Mouse (Mus musculus): ENCODE results near the gene Dmap1.

GRCm38 (mm10) chr4:117666054-117666453 is 16.0 kb downstream of the Dmap1 start:
- no peak for TF ChIP-seq CTCF (IDR thresholded peaks at IDR 0.05 in 2 of 3, conservative IDR thresholded peaks at IDR 0.05 in 1 of 3; ENCODE audit: control insufficient read depth in 1 of 3, insufficient read depth in 1 of 3, low read depth in 2 of 3, low read length in 3 of 3, poor library complexity in 1 of 3, severe bottlenecking in 1 of 3)
- TF ChIP-seq MAFK (IDR thresholded peaks at IDR 0.05; ENCODE audit: borderline replicate concordance, low read depth, low read length), result no peak
- TF ChIP-seq POLR2A (IDR thresholded peaks at IDR 0.05; ENCODE audit: control insufficient read depth in 1 of 2, insufficient read depth in 1 of 2, low read depth in 1 of 2, low read length in 2 of 2, poor library complexity in 1 of 2), result no peak
- no peak for TF ChIP-seq KAT2A (conservative IDR thresholded peaks at IDR 0.05; ENCODE audit: low read depth, low read length)
- no peak for TF ChIP-seq MXI1 (IDR thresholded peaks at IDR 0.05; ENCODE audit: low read depth, low read length)
- no peak for TF ChIP-seq JUND (IDR thresholded peaks at IDR 0.05; ENCODE audit: low read depth, low read length)
- no peak for TF ChIP-seq NRF1 (IDR thresholded peaks at IDR 0.05; ENCODE audit: insufficient read depth, low read depth, low read length, poor library complexity, severe bottlenecking)
- no peak for TF ChIP-seq USF2 (IDR thresholded peaks at IDR 0.05; ENCODE audit: borderline replicate concordance in 1 of 2, insufficient read depth in 1 of 2, low read depth in 1 of 2, low read length in 2 of 2)
- no peak for TF ChIP-seq TBP (IDR thresholded peaks at IDR 0.05; ENCODE audit: low read depth, low read length)
- TF ChIP-seq USF1 (IDR thresholded peaks at IDR 0.05; ENCODE audit: low read depth, low read length), result no peak
- TF ChIP-seq ZNF384 (IDR thresholded peaks at IDR 0.05; ENCODE audit: low read depth, low read length), result no peak
- no peak for TF ChIP-seq POLR2AphosphoS2 (IDR thresholded peaks at IDR 0.05; ENCODE audit: low read length)
- no peak for TF ChIP-seq TAL1 (IDR thresholded peaks at IDR 0.05; ENCODE audit: low read length)

Data from MEL (cell line).